In the genomic region with DNA sequence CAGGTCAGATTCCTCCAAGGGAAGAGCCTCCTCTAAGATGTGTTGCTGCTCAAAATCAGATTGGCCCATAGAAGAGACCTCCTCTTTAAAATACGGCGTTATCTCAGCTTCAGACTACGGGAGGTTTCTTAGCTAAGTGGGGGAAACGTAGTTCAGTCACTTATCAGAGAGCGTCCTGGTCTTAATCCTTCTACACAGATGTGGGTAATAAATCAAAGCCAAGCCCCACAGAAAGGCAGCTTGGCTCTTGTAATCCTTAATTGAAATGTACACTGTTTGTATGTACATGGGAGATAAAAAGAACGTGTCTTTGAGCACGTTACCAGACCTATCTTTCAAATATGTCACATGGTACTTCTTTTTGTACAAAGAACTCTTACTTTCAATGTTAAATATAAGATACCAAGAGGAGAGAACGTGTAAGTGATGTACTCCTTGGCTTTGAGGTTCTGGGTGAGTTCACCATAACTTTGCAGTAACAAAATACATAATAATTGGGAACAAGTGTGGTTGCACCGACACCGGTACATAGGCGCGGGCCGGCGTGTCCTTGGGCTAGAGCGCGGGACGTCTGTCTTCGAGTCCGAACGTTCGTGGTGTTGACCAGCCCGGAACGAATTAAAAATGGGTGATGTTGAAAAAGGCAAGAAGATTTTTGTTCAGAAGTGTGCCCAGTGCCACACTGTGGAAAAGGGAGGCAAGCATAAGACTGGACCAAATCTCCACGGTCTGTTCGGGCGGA, we compare ENCODE assay signal across 8 mouse cellular contexts. TPM values are rescaled to one million over a fixed set of nuclear protein-coding genes. Genes with fewer than 3 reads are reported as not detected.
DNase-seq lines count a peak whose midpoint lies in the region; ATAC-seq and TF ChIP-seq lines count a peak whose summit lies in the region.
"Not testable (repeated sequence)": the region's sequence is repeated elsewhere in the genome, so short reads cannot be mapped to it uniquely, and the experiment has no call there.

A gene (plus strand): TSS at position 558 of the 742 bp plus-strand sequence.

- H3K27ac ChIP-seq in CH12.LX (ENCODE audit: insufficient read depth, low read depth); forebrain, postnatal 0 days (ENCODE audit: low read depth, low read length); heart, embryonic 13.5 days (replicated peaks); intestine, embryonic 14.5 days (ENCODE audit: low read depth); lung, embryonic 15.5 days; neural tube, embryonic 14.5 days (ENCODE audit: low read depth, low read length): not testable (repeated sequence)

- not testable (repeated sequence) for H3K9me3 ChIP-seq in CH12.LX (replicated peaks; ENCODE audit: low read length); forebrain, postnatal 0 days (ENCODE audit: low read length); heart, embryonic 13.5 days; intestine, embryonic 14.5 days (ENCODE audit: control insufficient read depth, low read length); lung, embryonic 15.5 days; neural tube, embryonic 14.5 days (ENCODE audit: control insufficient read depth, low read length)

- H3K27me3 ChIP-seq in CH12.LX (replicated peaks); forebrain, postnatal 0 days (ENCODE audit: insufficient read depth, low read length); heart, embryonic 13.5 days (replicated peaks); intestine, embryonic 14.5 days (replicated peaks; ENCODE audit: control insufficient read depth, insufficient read depth, low read length); lung, embryonic 15.5 days; neural tube, embryonic 14.5 days (ENCODE audit: control insufficient read depth, insufficient read depth, low read length): not testable (repeated sequence)

- in situ Hi-C loops in CH12.LX (cut with MboI; ENCODE audit: low pct_ligation_motif_present, low pct_unique_long_range_greater_than_20kb, low sequenced_read_pairs) = not testable (repeated sequence)

- intact Hi-C loops in left cerebral cortex, postnatal 10 days (cut with DNase I) = not testable (repeated sequence)

- not testable (repeated sequence) for H3K9ac ChIP-seq in CH12.LX (ENCODE audit: insufficient read depth, low read depth); forebrain, postnatal 0 days; heart, embryonic 13.5 days; intestine, embryonic 14.5 days (ENCODE audit: low read length); lung, embryonic 15.5 days; neural tube, embryonic 14.5 days (replicated peaks; ENCODE audit: low read depth, low read length)

- not testable (repeated sequence) for H3K4me1 ChIP-seq in CH12.LX (ENCODE audit: control insufficient read depth in 1 of 2, insufficient read depth in 2 of 2); forebrain, postnatal 0 days (ENCODE audit: insufficient read depth); lung, embryonic 15.5 days; neural tube, embryonic 14.5 days (ENCODE audit: control insufficient read depth, insufficient read depth, low read length)
- H3K4me1 ChIP-seq in heart, embryonic 13.5 days = peaks cover 26% of the 10 kb centered on the region
- peaks cover 14% of the 10 kb centered on the region for H3K4me1 ChIP-seq in intestine, embryonic 14.5 days (replicated peaks; ENCODE audit: control insufficient read depth, insufficient read depth, low read length)

- not testable (repeated sequence) for DNase-seq in CH12.LX (ENCODE audit: extremely low read depth); forebrain, postnatal 0 days; intestine, embryonic 14.5 days (ENCODE audit: low spot score); left cerebral cortex, postnatal 10 days (ENCODE audit: extremely low spot score in 1 of 2, low spot score in 2 of 2)

- not testable (repeated sequence) for TF ChIP-seq POLR2A in CH12.LX (IDR thresholded peaks at IDR 0.05; ENCODE audit: low read depth, low read length)

- TF ChIP-seq CTCF in CH12.LX (conservative IDR thresholded peaks at IDR 0.05 in 1 of 2, IDR thresholded peaks at IDR 0.05 in 1 of 2; ENCODE audit: low read depth in 2 of 2, low read length in 2 of 2); forebrain, postnatal 0 days (IDR thresholded peaks at IDR 0.05; ENCODE audit: low read depth): not testable (repeated sequence)

- WGBS in forebrain, postnatal 0 days = 90% methylated on average over 23 of the region's 26 CpGs
- 60% methylated on average over 21 of the region's 26 CpGs for WGBS in heart, embryonic 13.5 days
- WGBS in intestine, embryonic 14.5 days = 60% methylated on average over 23 of the region's 26 CpGs
- 61% methylated on average over 23 of the region's 26 CpGs for WGBS in lung, embryonic 15.5 days
- WGBS in neural tube, embryonic 14.5 days = 81% methylated on average over 17 of the region's 26 CpGs

- not testable (repeated sequence) for H3K79me2 ChIP-seq in CH12.LX (replicated peaks; ENCODE audit: control insufficient read depth, extremely low read depth, insufficient read depth, poor library complexity, severe bottlenecking)

- H3K4me2 ChIP-seq in CH12.LX (ENCODE audit: insufficient read depth, low read depth, poor library complexity, severe bottlenecking); forebrain, postnatal 0 days (ENCODE audit: low read depth); heart, embryonic 13.5 days; intestine, embryonic 14.5 days (ENCODE audit: low read length); lung, embryonic 15.5 days; neural tube, embryonic 14.5 days (ENCODE audit: low read depth, low read length): not testable (repeated sequence)

- H3K36me3 ChIP-seq in CH12.LX (replicated peaks in 1 of 2; ENCODE audit: control insufficient read depth in 1 of 2, insufficient read depth in 1 of 2, low read length in 1 of 2); forebrain, postnatal 0 days (ENCODE audit: insufficient read depth); heart, embryonic 13.5 days; intestine, embryonic 14.5 days (ENCODE audit: control insufficient read depth, insufficient read depth, low read length); lung, embryonic 15.5 days; neural tube, embryonic 14.5 days (ENCODE audit: control insufficient read depth, insufficient read depth, low read length): not testable (repeated sequence)

- ATAC-seq in cerebellum, adult (ENCODE audit: insufficient number of reproducible peaks, low FRiP score, low TSS enrichment) = peak; percentile 78
- ATAC-seq in forebrain, postnatal 0 days; heart, embryonic 13.5 days (ENCODE audit: extremely low read depth, insufficient number of reproducible peaks, low FRiP score, low TSS enrichment); intestine, embryonic 14.5 days (replicated peaks; ENCODE audit: low FRiP score, low TSS enrichment, low read depth); lung, embryonic 15.5 days (ENCODE audit: borderline replicate concordance, extremely low read depth, low FRiP score, low TSS enrichment); neural tube, embryonic 14.5 days (ENCODE audit: low read depth): not testable (repeated sequence)

- dilution Hi-C loops in CH12.LX (cut with MboI; ENCODE audit: extremely low pct_ligation_motif_present, extremely low pct_unique_long_range_greater_than_20kb, low sequenced_read_pairs) = not testable (repeated sequence)

- not testable (repeated sequence) for H3K4me3 ChIP-seq in CH12.LX (replicated peaks in 1 of 3; ENCODE audit: low read depth in 2 of 3, low read length in 2 of 3, poor library complexity in 1 of 3); forebrain, postnatal 0 days (ENCODE audit: low read depth, low read length); heart, embryonic 13.5 days; intestine, embryonic 14.5 days (ENCODE audit: low read depth, low read length); lung, embryonic 15.5 days; neural tube, embryonic 14.5 days (ENCODE audit: low read depth, low read length)

- not testable (repeated sequence) for TF ChIP-seq RAD21 in CH12.LX (IDR thresholded peaks at IDR 0.05; ENCODE audit: low read depth, low read length)

- not testable (repeated sequence) for TF ChIP-seq EP300 in CH12.LX (IDR thresholded peaks at IDR 0.05; ENCODE audit: low read length)

RNA-seq across cellular contexts. Expression of the gene that starts here (rescaled TPM):
- total RNA-seq in CH12.LX (2012; rRNA removed) = 154 and 205 TPM in 2 replicates
- 315 and 357 TPM in 2 replicates for total RNA-seq in CH12.LX (2014; rRNA removed)
- 230 and 314 TPM in 2 replicates for polyA plus RNA-seq in CH12.LX (2012; ENCODE audit: insufficient read length, low read depth)
- total RNA-seq in forebrain, postnatal 0 days (2014; rRNA removed) = 39.2 and 65.9 TPM in 2 replicates
- 285 and 302 TPM in 2 replicates for polyA plus RNA-seq in forebrain, postnatal 0 days (2015; fragmentation: Nextera tagmentation; extraction: Ambion mirVana)
- polyA plus RNA-seq in heart, embryonic 13.5 days (2015; fragmentation: Nextera tagmentation; extraction: Ambion mirVana) = 603 and 704 TPM in 2 replicates
- polyA plus RNA-seq in intestine, embryonic 14.5 days (2014; fragmentation: Nextera tagmentation; extraction: Ambion mirVana) = 280 and 300 TPM in 2 replicates
- total RNA-seq in left cerebral cortex, postnatal 10 days (2021) = 100 to 1,000 TPM; 226 to 239 TPM
- polyA plus RNA-seq in lung, embryonic 15.5 days (2015; fragmentation: Nextera tagmentation; extraction: Ambion mirVana) = 210 and 217 TPM in 2 replicates
- 286 and 321 TPM in 2 replicates for polyA plus RNA-seq in neural tube, embryonic 14.5 days (2014; fragmentation: Nextera tagmentation; extraction: Ambion mirVana)
